Mouse (Mus musculus): ENCODE measurements around the gene Ivd. TPM values are rescaled to one million over a fixed set of nuclear protein-coding genes. Genes with fewer than 3 reads are reported as not detected.
A peak's percentile ranks its signal among the peaks of the same experiment; 100 is the strongest.

The Ivd gene
- polyA plus RNA-seq, 1 experiment: 41.4 TPM

GRCm38 (mm10) chr2:118841186-118841585 is 20.6 kb upstream of the Ivd start:
- Histone ChIP-seq H3K4me1 (ENCODE audit: control insufficient read depth, insufficient read depth, low read length) (peaks cover 3% of the 10 kb centered on the region; the same call in 1 of the 2 replicates), H3K4me3 (ENCODE audit: insufficient read depth, low read length) (no peak overlapping the region), H3K27ac (ENCODE audit: insufficient read depth, low read length) (no peak overlapping the region)
- no peak for TF ChIP-seq POLR2A (IDR thresholded peaks at IDR 0.05; ENCODE audit: low read depth, low read length)
- TF ChIP-seq CTCF (IDR thresholded peaks at IDR 0.05; ENCODE audit: borderline replicate concordance, insufficient read depth, low read length): no peak

GRCm38 (mm10) chr2:118841774-118842173 is 20.0 kb upstream of the Ivd start:
- no peak overlapping the region for H3K4me3 ChIP-seq (ENCODE audit: insufficient read depth, low read length)
- peak overlapping the region; percentile 48; the same call in 1 of the 2 replicates for H3K27ac ChIP-seq (ENCODE audit: insufficient read depth, low read length)
- peaks cover 3% of the 10 kb centered on the region; the same call in 1 of the 2 replicates for H3K4me1 ChIP-seq (ENCODE audit: control insufficient read depth, insufficient read depth, low read length)
- TF ChIP-seq POLR2A (IDR thresholded peaks at IDR 0.05; ENCODE audit: low read depth, low read length): no peak
- TF ChIP-seq CTCF (IDR thresholded peaks at IDR 0.05; ENCODE audit: borderline replicate concordance, insufficient read depth, low read length): no peak

- TF ChIP-seq POLR2A (IDR thresholded peaks at IDR 0.05; ENCODE audit: low read depth, low read length) (no peak), CTCF (IDR thresholded peaks at IDR 0.05; ENCODE audit: borderline replicate concordance, insufficient read depth, low read length) (no peak)
- H3K4me1 ChIP-seq (ENCODE audit: control insufficient read depth, insufficient read depth, low read length): peaks cover 3% of the 10 kb centered on the region; the same call in 1 of the 2 replicates
- no peak overlapping the region for H3K4me3 ChIP-seq (ENCODE audit: insufficient read depth, low read length)
- no peak overlapping the region for H3K27ac ChIP-seq (ENCODE audit: insufficient read depth, low read length)
Observed at GRCm38 (mm10) chr2:118844427-118844826, 17.3 kb upstream of the Ivd start.

- TF ChIP-seq CTCF (IDR thresholded peaks at IDR 0.05; ENCODE audit: borderline replicate concordance, insufficient read depth, low read length): no peak
- TF ChIP-seq POLR2A (IDR thresholded peaks at IDR 0.05; ENCODE audit: low read depth, low read length): no peak
- no peak overlapping the region for H3K27ac ChIP-seq (ENCODE audit: insufficient read depth, low read length)
- H3K4me3 ChIP-seq (ENCODE audit: insufficient read depth, low read length): no peak overlapping the region
- peaks cover 3% of the 10 kb centered on the region; the same call in 1 of the 2 replicates for H3K4me1 ChIP-seq (ENCODE audit: control insufficient read depth, insufficient read depth, low read length)
Observed at GRCm38 (mm10) chr2:118846246-118846645, 15.5 kb upstream of the Ivd start.

- Histone ChIP-seq H3K4me1 (ENCODE audit: control insufficient read depth, insufficient read depth, low read length) (no peaks in the 10 kb centered on the region), H3K4me3 (ENCODE audit: insufficient read depth, low read length) (no peak overlapping the region), H3K27ac (ENCODE audit: insufficient read depth, low read length) (no peak overlapping the region)
- TF ChIP-seq POLR2A (IDR thresholded peaks at IDR 0.05; ENCODE audit: low read depth, low read length) (no peak), CTCF (IDR thresholded peaks at IDR 0.05; ENCODE audit: borderline replicate concordance, insufficient read depth, low read length) (no peak)
Observed at GRCm38 (mm10) chr2:118851756-118852155, 10.0 kb upstream of the Ivd start.

- TF ChIP-seq POLR2A (IDR thresholded peaks at IDR 0.05; ENCODE audit: low read depth, low read length) (no peak), CTCF (IDR thresholded peaks at IDR 0.05; ENCODE audit: borderline replicate concordance, insufficient read depth, low read length) (no peak)
- Histone ChIP-seq H3K4me1 (ENCODE audit: control insufficient read depth, insufficient read depth, low read length) (no peaks in the 10 kb centered on the region), H3K4me3 (ENCODE audit: insufficient read depth, low read length) (peak overlapping the region; percentile 63), H3K27ac (ENCODE audit: insufficient read depth, low read length) (no peak overlapping the region)
Observed at GRCm38 (mm10) chr2:118862340-118862675, 554 bp downstream of the Ivd start.

GRCm38 (mm10) chr2:118870601-118871000 is 8.8 kb downstream of the Ivd start:
- H3K27ac ChIP-seq (ENCODE audit: insufficient read depth, low read length): no peak overlapping the region
- peaks cover 2% of the 10 kb centered on the region for H3K4me1 ChIP-seq (ENCODE audit: control insufficient read depth, insufficient read depth, low read length)
- no peak for TF ChIP-seq CTCF (IDR thresholded peaks at IDR 0.05; ENCODE audit: borderline replicate concordance, insufficient read depth, low read length)
- no peak for TF ChIP-seq POLR2A (IDR thresholded peaks at IDR 0.05; ENCODE audit: low read depth, low read length)
- H3K4me3 ChIP-seq (ENCODE audit: insufficient read depth, low read length): no peak overlapping the region

GRCm38 (mm10) chr2:118871032-118871431 is 9.3 kb downstream of the Ivd start:
- Histone ChIP-seq H3K4me3 (ENCODE audit: insufficient read depth, low read length) (no peak overlapping the region), H3K27ac (ENCODE audit: insufficient read depth, low read length) (no peak overlapping the region), H3K4me1 (ENCODE audit: control insufficient read depth, insufficient read depth, low read length) (peaks cover 2% of the 10 kb centered on the region)
- TF ChIP-seq POLR2A (IDR thresholded peaks at IDR 0.05; ENCODE audit: low read depth, low read length) (no peak), CTCF (IDR thresholded peaks at IDR 0.05; ENCODE audit: borderline replicate concordance, insufficient read depth, low read length) (no peak)

- TF ChIP-seq CTCF (IDR thresholded peaks at IDR 0.05; ENCODE audit: borderline replicate concordance, insufficient read depth, low read length): no peak
- TF ChIP-seq POLR2A (IDR thresholded peaks at IDR 0.05; ENCODE audit: low read depth, low read length): no peak
- no peak overlapping the region for H3K4me3 ChIP-seq (ENCODE audit: insufficient read depth, low read length)
- no peak overlapping the region for H3K27ac ChIP-seq (ENCODE audit: insufficient read depth, low read length)
- H3K4me1 ChIP-seq (ENCODE audit: control insufficient read depth, insufficient read depth, low read length): peaks cover 2% of the 10 kb centered on the region
Observed at GRCm38 (mm10) chr2:118873018-118873417, 11.3 kb downstream of the Ivd start.

- peaks cover 2% of the 10 kb centered on the region for H3K4me1 ChIP-seq (ENCODE audit: control insufficient read depth, insufficient read depth, low read length)
- H3K27ac ChIP-seq (ENCODE audit: insufficient read depth, low read length): no peak overlapping the region
- TF ChIP-seq CTCF (IDR thresholded peaks at IDR 0.05; ENCODE audit: borderline replicate concordance, insufficient read depth, low read length) (no peak), POLR2A (IDR thresholded peaks at IDR 0.05; ENCODE audit: low read depth, low read length) (no peak)
- no peak overlapping the region for H3K4me3 ChIP-seq (ENCODE audit: insufficient read depth, low read length)
Observed at GRCm38 (mm10) chr2:118873890-118874430, 12.2 kb downstream of the Ivd start.
